Mouse (Mus musculus) urinary bladder, postnatal 4 days (tissue): ENCODE measurements around the gene Tnfsf13b.
A peak's percentile ranks its signal among the peaks of the same experiment; 100 is the strongest.

ENCODE experiments used
- DNase-seq, 2 experiments: peaks; one replicate each; pipeline ENCODE4 v3.0.0; 2021 to 2022; ENCODE audit warnings: low spot score in 2 of 2

Gene Tnfsf13b

GRCm38 (mm10) chr8:10006156-10006985 is at the start of gene Tnfsf13b:
Gene Tnfsf13b, plus strand, starts transcription at chr8:10006467.
- no peak for DNase-seq

GRCm38 (mm10) chr8:9958338-9958737 is 47.9 kb upstream of the Tnfsf13b start:
- DNase-seq, result no peak

- no peak for DNase-seq
Measured at GRCm38 (mm10) chr8:9959919-9960318, 46.3 kb upstream of the Tnfsf13b start.

- no peak for DNase-seq
Measured at GRCm38 (mm10) chr8:9971866-9972265, 34.4 kb upstream of the Tnfsf13b start.

- no peak for DNase-seq
Measured at GRCm38 (mm10) chr8:9975276-9975675, 31.0 kb upstream of the Tnfsf13b start.

GRCm38 (mm10) chr8:9975898-9976611 is 30.2 kb upstream of the Tnfsf13b start:
- DNase-seq, result peak; percentile 98 to 99

- no peak for DNase-seq
Measured at GRCm38 (mm10) chr8:9977016-9977415, 29.3 kb upstream of the Tnfsf13b start.

- peak; percentile 97 to 99 for DNase-seq
Measured at GRCm38 (mm10) chr8:9977573-9978314, 28.5 kb upstream of the Tnfsf13b start, which contains the start of the genes Lig4 and Abhd13. Gene Lig4, minus strand, starts transcription at chr8:9977686. Gene Abhd13, plus strand, starts transcription at chr8:9977707.

- DNase-seq, result no peak
Measured at GRCm38 (mm10) chr8:9978475-9979230, 27.6 kb upstream of the Tnfsf13b start.

- no peak for DNase-seq
Measured at GRCm38 (mm10) chr8:9979746-9980145, 26.5 kb upstream of the Tnfsf13b start.

GRCm38 (mm10) chr8:9980188-9980587 is 26.1 kb upstream of the Tnfsf13b start:
- no peak for DNase-seq

GRCm38 (mm10) chr8:10004115-10004514 is 2.2 kb upstream of the Tnfsf13b start:
- DNase-seq, result no peak

GRCm38 (mm10) chr8:10006986-10007659 is 856 bp downstream of the Tnfsf13b start:
- DNase-seq, result peak in 1 of 2 experiments; percentile 18

GRCm38 (mm10) chr8:10007660-10008028 is 1.4 kb downstream of the Tnfsf13b start:
- no peak for DNase-seq

- no peak for DNase-seq
Measured at GRCm38 (mm10) chr8:10016252-10016651, 10.0 kb downstream of the Tnfsf13b start.

GRCm38 (mm10) chr8:10017231-10017630 is 11.0 kb downstream of the Tnfsf13b start:
- DNase-seq, result no peak

GRCm38 (mm10) chr8:10030320-10031060 is 24.2 kb downstream of the Tnfsf13b start:
- no peak for DNase-seq

- DNase-seq, result no peak
Measured at GRCm38 (mm10) chr8:10031177-10031576, 24.9 kb downstream of the Tnfsf13b start.

GRCm38 (mm10) chr8:10040866-10041265 is 34.6 kb downstream of the Tnfsf13b start:
- DNase-seq, result no peak
